Mouse (Mus musculus) hindbrain, postnatal 0 days (tissue): ENCODE results near the gene Chn2. TPM values are rescaled to one million over a fixed set of nuclear protein-coding genes. Genes with fewer than 3 reads are reported as not detected.
A peak's percentile ranks its signal among the peaks of the same experiment; 100 is the strongest.

Experiments used
- ATAC-seq: fragments of 200-750 bp; cut with Nextera tagmentation; 2 replicates; pipeline ENCODE4 v1.8.0; 2017; ENCODE audit warnings: mild to moderate bottlenecking, moderate TSS enrichment, moderate library complexity
- DNase-seq: peaks from one replicate; pipeline ENCODE4 v3.0.0-alpha.2; 2015; ENCODE audit warnings: low spot score
- H3K27ac ChIP-seq: fragments of 300-500 bp; sonication (generic); 2 replicates; pipeline ENCODE4 v1.5.1; 2014; ENCODE audit warnings: mild to moderate bottlenecking
- H3K27me3 ChIP-seq: fragments of 300-500 bp; sonication (generic); 2 replicates; pipeline ENCODE4 v1.6.1; 2014; ENCODE audit warnings: low read length, mixed read lengths; ENCODE audit not compliant: insufficient read depth
- H3K36me3 ChIP-seq: fragments of 300-500 bp; sonication (generic); 2 replicates; pipeline ENCODE4 v1.6.1; 2014; ENCODE audit warnings: low read length, mixed read lengths; ENCODE audit not compliant: insufficient read depth
- H3K4me1 ChIP-seq: fragments of 300-500 bp; sonication (generic); 2 replicates; pipeline ENCODE4 v1.6.1; 2014; ENCODE audit warnings: antibody characterized with exemption, low read length, mixed read lengths; ENCODE audit not compliant: insufficient read depth
- H3K4me2 ChIP-seq: fragments of 300-500 bp; sonication (generic); 2 replicates; pipeline ENCODE4 v1.6.1; 2014; ENCODE audit warnings: low read depth, mild to moderate bottlenecking, low read length, moderate library complexity, mixed read lengths
- H3K4me3 ChIP-seq: fragments of 300-500 bp; sonication (generic); 2 replicates; pipeline ENCODE4 v1.5.1; 2014; ENCODE audit warnings: low read length
- H3K9ac ChIP-seq: fragments of 300-500 bp; sonication (generic); replicated peaks from 2 replicates; pipeline ENCODE4 v1.6.1; 2014; ENCODE audit warnings: mild to moderate bottlenecking, low read length, moderate library complexity, mixed read lengths
- H3K9me3 ChIP-seq: fragments of 300-500 bp; sonication (generic); 2 replicates; pipeline ENCODE4 v1.6.1; 2016; ENCODE audit warnings: low read length, mixed read lengths
- CTCF ChIP-seq: IDR thresholded peaks from 2 replicates; pipeline ENCODE4 v1.5.1; 2016; ENCODE audit warnings: antibody characterized with exemption, control low read depth, low read depth
- WGBS: fragments of 180-500 bp; shearing (Covaris S2); extraction: QIAGEN DNeasy Blood & Tissue Kit; methylation state at CpG from one replicate; pipeline ENCODE4 v1.1.7; 2014; 5-methylcytosine and 5-hydroxymethylcytosine counted together
- polyA plus RNA-seq: library from polyadenylated mRNA; unstranded; fragments of >200 nt; fragmentation: Nextera tagmentation; extraction: Ambion mirVana; gene quantifications from 2 replicates; pipeline ENCODE4 v1.2.1, GENCODE M21; 2015
- total RNA-seq: library from RNA; depleted of rRNA; stranded (reverse); fragments of >200 nt; gene quantifications from 2 replicates; pipeline ENCODE4 v1.2.3, GENCODE M21; 2014

The Chn2 gene
- total and polyA plus RNA-seq, 2 experiments from 2014 or later: 21.2 to 43.8 TPM

DNA sequence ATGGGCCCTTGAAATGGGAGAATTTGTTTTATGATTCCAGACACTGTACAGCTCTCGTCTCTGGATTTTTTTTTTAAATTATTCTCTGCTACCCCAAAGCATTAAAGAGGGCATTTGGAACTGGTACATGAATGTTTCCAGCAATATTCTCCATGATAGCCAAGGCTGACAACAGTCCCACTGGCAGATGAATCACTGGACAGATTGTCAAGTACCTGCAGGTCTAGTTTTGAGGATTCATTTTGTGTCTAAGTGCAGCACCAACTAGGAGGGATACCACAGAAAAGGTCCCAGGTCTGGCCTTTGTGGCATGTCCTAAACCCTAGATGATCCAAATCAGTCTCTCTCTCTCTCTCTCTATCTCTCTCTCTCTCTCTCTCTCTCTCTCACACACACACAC is 89.3 kb downstream of the Chn2 start:
- no peak for ATAC-seq
- Histone ChIP-seq H3K9ac (no peak overlapping the region), H3K4me2 (no peak overlapping the region), H3K9me3 (no peaks in the 10 kb centered on the region), H3K27ac (no peak overlapping the region), H3K27me3 (no peaks in the 10 kb centered on the region), H3K4me1 (peaks cover 16% of the 10 kb centered on the region; the same call in 1 of the 2 replicates), H3K4me3 (no peak overlapping the region), H3K36me3 (no peaks in the 10 kb centered on the region)
- no peak for TF ChIP-seq CTCF
- DNase-seq: no peak
- WGBS: 81% methylated on average over 1 of the region's 1 CpGs

DNA sequence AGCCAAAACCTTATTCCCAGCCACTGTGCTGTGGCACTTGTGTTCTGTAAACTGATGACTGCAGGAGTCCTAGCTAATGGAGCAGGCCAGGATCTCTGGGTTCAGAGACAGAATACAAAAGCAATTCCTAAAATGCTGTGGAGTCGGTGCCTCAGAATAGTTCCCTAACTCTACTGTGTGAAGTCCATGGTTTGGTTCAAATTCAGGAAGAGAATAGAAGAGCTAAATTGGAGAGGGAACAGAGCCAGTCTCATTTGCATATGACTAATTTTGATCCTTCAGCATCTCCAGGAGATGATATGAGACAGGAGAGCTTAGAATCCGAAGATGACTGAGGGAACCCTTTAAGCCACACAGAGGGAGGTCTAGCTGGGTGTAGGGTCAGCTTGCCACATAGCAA is 90.2 kb downstream of the Chn2 start:
- Histone ChIP-seq H3K4me3 (no peak overlapping the region), H3K4me1 (peaks cover 16% of the 10 kb centered on the region; the same call in 1 of the 2 replicates), H3K27me3 (no peaks in the 10 kb centered on the region), H3K27ac (no peak overlapping the region), H3K9ac (no peak overlapping the region), H3K9me3 (no peaks in the 10 kb centered on the region), H3K36me3 (no peaks in the 10 kb centered on the region), H3K4me2 (no peak overlapping the region)
- 41% methylated on average over 2 of the region's 2 CpGs for WGBS
- no peak for TF ChIP-seq CTCF
- DNase-seq (no peak), ATAC-seq (no peak)

DNA sequence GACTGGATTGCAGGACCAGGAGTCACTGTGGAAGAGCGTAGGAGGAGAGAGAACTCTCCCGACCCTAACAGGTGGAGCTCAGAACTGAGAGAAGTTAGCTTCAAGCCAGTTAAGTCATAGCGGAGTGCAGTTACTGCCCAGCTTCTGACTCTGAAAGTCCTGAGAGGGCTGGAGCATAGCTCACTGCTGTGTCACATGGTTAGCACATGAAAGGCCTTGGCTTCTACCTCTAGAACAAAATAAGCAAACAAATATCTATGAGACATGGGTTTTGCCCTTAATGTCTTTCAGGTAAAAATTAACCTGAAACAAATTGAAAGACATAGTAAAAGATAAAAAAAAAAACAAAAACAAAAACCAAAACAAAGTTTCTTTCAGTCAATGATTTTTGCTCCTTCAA is 91.5 kb downstream of the Chn2 start:
- ATAC-seq (no peak), DNase-seq (no peak)
- Histone ChIP-seq H3K27me3 (no peaks in the 10 kb centered on the region), H3K36me3 (no peaks in the 10 kb centered on the region), H3K4me2 (no peak overlapping the region), H3K4me3 (no peak overlapping the region), H3K4me1 (0 out of 2 replicates have a peak, but pooled peaks cover 16% of the 10 kb centered on the region), H3K27ac (no peak overlapping the region), H3K9ac (no peak overlapping the region), H3K9me3 (no peaks in the 10 kb centered on the region)
- TF ChIP-seq CTCF: no peak
- WGBS: 92% methylated on average over 3 of the region's 3 CpGs

DNA sequence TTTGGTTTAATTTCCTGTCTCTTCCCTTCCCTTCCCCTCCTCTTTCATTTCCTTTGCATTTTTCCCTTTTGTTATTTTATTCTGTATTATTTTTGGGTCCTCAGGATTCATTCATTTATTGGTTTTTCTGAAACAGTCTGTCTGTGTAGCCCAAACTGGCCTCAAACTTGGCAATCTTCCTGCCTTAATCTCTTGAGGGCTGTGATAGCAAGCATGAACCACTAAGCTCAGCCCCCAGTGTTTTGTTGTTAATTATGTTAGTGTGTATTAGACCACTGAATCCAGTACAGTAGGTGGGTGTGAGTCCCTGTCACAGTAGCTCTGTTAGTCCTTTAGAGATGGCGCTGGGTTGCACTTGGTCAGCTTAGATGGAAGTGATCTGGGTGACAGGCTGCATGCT is 93.2 kb downstream of the Chn2 start:
- no peak for DNase-seq
- WGBS: 63% methylated on average over 1 of the region's 1 CpGs
- Histone ChIP-seq H3K4me3 (no peak overlapping the region), H3K9ac (no peak overlapping the region), H3K4me2 (no peak overlapping the region), H3K27ac (0 out of 2 replicates have a peak overlapping the region, but pooled peaks have one; percentile 4), H3K36me3 (no peaks in the 10 kb centered on the region), H3K4me1 (0 out of 2 replicates have a peak, but pooled peaks cover 7% of the 10 kb centered on the region), H3K27me3 (no peaks in the 10 kb centered on the region), H3K9me3 (no peaks in the 10 kb centered on the region)
- no peak for TF ChIP-seq CTCF
- ATAC-seq: no peak

DNA sequence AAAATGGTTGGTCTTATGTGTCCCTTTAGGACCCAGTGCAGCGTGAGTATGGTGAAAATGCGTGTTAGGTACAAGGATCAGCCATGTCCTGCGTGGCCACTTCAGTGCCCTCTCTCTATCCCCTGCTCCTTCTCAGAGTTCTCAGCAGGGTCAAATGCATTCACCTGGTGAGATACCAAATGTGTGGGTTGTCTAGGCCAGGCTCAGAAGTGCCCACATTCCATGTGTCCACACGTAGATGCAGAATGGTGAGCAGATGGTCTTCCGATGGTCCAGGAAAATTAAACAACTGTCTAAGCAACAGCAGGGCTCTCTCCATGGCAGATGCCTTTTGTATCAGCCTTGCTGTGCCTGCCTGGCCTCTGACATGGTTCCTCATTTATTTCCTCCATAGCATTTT is 93.9 kb downstream of the Chn2 start:
- DNase-seq: peak; percentile 61
- Histone ChIP-seq H3K27ac (0 out of 2 replicates have a peak overlapping the region, but pooled peaks have one; percentile 4), H3K4me1 (0 out of 2 replicates have a peak, but pooled peaks cover 7% of the 10 kb centered on the region), H3K4me3 (no peak overlapping the region), H3K4me2 (no peak overlapping the region), H3K27me3 (no peaks in the 10 kb centered on the region), H3K9me3 (no peaks in the 10 kb centered on the region), H3K9ac (no peak overlapping the region), H3K36me3 (no peaks in the 10 kb centered on the region)
- ATAC-seq: peak; percentile 75
- no peak for TF ChIP-seq CTCF
- 69% methylated on average over 5 of the region's 5 CpGs for WGBS

DNA sequence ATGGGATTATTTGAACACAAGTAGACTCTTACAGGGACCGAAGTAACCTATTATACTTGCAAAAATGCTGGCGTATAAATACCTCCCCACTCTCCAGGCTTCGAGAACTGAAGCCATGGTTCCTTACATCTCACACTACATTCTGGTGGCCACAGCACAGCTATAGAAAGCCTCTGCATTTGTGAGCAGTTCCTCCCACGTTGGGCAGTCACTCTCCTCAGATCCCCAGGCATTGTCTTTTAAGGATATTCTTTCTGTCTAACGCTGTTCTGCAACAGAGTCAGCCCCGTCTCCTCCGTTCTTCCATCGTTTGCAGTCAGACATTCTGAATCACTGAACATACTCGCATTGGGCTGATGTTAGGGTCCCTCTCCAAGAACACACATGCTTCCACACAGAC is 98.8 kb downstream of the Chn2 start:
- Histone ChIP-seq H3K9ac (no peak overlapping the region), H3K4me1 (peaks cover 5% of the 10 kb centered on the region; the same call in 1 of the 2 replicates), H3K27me3 (no peaks in the 10 kb centered on the region), H3K36me3 (no peaks in the 10 kb centered on the region), H3K4me3 (no peak overlapping the region), H3K27ac (no peak overlapping the region), H3K9me3 (no peaks in the 10 kb centered on the region), H3K4me2 (no peak overlapping the region)
- no peak for TF ChIP-seq CTCF
- ATAC-seq (no peak), DNase-seq (no peak)
- 89% methylated on average over 9 of the region's 9 CpGs for WGBS

DNA sequence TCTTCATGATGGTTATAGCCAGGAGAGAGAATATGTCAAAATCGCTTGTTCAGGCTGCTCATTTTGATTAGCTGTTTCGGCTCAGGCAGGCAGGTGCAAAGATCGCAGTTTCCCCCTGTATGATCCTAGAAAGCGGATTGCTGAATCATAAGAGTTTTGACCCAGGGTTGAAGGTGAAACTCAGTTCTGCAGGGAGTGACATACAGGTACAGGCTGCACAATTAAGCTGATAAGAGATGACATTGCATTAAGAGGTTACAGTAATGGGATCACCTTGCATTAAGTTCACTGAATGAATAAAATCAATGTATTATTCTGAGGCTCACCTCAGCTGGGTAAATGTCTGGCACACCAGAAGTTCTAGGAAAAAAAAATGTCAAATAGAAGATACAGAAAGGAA is 101.1 kb downstream of the Chn2 start:
- ATAC-seq: no peak
- 85% methylated on average over 4 of the region's 4 CpGs for WGBS

More for the DNA sequence above, 101.1 kb downstream of the Chn2 start:
- no peak for DNase-seq
- Histone ChIP-seq H3K9ac (no peak overlapping the region), H3K36me3 (no peaks in the 10 kb centered on the region), H3K9me3 (no peaks in the 10 kb centered on the region), H3K27ac (no peak overlapping the region), H3K4me2 (no peak overlapping the region), H3K4me3 (no peak overlapping the region), H3K4me1 (peaks cover 5% of the 10 kb centered on the region; the same call in 1 of the 2 replicates), H3K27me3 (no peaks in the 10 kb centered on the region)
- TF ChIP-seq CTCF: no peak
